Mouse (Mus musculus): ENCODE measurements around the gene Dnmbp. TPM values are rescaled to one million over a fixed set of nuclear protein-coding genes. Genes with fewer than 3 reads are reported as not detected.
A peak's percentile ranks its signal among the peaks of the same experiment; 100 is the strongest.

Dnmbp gene
- total RNA-seq, 1 experiment from 2014 or later: 14.0 TPM

DNA sequence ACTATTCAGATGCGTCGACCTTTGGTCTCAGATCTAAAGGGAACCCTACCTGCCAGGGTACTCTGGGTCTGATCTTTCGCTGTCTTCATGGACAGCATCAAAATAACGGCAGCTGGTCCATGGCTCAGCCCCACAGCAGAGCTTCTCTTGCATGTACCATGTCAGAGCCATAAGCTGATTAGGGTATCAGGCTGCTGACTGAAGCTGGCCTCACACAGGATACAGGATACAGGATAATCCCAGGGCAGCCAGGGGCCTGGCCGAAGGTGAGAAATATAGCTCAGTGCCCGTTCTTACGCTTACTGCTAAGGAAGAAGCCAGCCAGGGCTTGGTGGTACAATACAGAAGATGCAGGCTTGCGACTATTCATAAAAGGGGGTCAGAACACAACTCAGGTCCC, 4.6 kb upstream of the Dnmbp start:
- no peak for DNase-seq

DNA sequence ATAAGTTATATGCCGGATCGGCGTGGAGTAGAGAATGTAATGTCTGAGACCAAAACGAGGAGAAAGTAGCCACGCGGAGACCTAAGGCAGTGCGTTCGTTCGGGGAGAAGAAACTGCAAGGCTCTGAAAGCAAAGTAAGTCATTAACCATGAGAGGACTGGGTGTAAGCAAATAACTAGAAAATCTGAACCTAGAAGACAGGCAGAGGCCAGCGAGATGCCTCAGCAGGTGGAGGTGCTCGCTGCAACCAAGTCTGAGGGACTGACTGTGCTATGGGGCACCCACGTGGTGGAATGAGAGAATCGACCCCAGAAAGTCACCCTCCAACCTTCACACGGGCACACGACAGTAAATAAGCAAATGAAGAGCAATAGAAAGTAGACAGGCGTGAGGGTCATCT, 3.1 kb upstream of the Dnmbp start:
- DNase-seq: no peak

DNA sequence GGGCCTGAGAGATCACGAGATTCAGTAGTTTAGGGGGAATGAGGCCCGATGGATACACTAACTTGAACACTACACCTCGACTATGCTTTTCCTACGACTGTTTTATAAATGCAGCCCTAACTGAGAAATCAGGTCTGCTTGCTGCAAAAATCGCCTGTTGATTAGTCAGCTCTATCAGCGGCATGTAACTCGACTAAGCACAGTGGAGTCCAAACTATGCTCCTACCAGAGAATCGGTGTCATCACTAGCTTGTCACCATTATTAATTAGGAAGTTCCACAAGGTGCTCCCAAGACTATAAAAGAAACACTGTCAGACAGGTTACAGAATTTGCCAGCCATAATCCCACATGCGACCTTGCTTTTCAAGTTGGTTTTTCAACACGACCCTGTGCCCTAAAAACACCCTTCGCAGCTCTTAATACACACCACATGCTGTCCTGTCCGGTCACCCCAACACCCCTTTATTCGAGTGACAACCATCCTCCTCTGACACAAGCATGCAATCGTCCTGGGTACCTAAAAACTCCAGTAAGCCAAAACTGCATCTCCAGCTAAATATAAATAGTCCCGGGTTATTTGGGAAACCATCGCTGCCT, 721 bp downstream of the Dnmbp start:
- no peak for DNase-seq

DNA sequence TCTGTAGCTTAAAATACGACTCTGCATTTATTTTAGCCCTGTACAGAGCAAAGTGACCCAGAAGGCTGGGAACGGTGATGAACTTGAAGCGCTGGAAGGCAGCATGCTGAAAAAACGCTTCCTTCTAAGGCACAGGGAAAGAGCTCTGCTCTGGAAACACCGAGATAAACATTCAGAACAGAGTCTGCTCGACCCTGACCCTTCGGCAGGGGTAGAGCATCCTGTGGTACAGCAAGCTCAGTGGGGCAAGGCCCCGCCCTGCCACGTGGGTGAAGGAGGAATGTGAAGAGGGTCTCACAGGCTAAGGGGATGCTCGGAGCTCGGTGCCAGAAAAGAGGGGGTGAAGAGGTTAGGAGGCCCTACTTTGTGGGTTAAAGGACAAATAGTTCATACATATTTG, 1.6 kb downstream of the Dnmbp start:
- DNase-seq: no peak

DNA sequence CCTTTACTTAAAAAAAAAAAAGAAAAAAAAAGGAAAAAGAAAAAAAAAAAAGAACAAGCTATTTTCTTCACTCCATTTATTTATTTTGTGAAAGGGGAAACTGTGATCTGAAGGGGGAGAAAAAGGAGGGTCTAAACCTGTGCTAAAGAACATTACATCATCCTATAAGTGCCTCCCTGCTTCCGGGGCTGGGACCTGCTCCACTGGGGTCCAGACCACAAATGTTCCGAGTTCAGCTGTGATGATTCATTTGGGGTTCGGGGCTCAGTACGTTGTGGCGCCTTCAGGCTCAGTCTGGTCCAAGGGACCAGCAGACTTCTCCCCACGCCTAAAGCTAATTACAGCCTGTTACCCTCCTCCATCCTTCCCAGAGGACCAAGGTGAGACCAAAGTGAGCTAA, 9.1 kb downstream of the Dnmbp start:
- DNase-seq: no peak

DNA sequence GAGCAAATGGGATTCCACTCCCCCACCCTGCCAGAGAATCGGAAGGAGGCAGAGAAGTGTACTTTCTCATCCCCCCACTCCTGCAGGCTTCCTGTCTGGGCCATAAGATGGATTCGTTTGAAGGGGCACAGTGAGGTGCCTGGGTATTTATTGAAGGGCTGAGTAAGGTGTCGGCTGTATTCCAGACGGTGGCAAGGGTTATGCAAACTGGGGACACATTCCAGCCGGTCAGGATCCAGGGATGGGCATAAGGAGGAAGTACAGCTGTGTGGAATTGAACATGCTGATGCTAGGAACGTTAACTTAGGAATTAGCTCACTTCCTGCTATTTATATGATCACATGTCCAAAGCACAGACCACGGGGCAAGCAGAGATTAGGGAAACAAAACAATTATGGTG, 9.6 kb downstream of the Dnmbp start:
- no peak for DNase-seq

DNA sequence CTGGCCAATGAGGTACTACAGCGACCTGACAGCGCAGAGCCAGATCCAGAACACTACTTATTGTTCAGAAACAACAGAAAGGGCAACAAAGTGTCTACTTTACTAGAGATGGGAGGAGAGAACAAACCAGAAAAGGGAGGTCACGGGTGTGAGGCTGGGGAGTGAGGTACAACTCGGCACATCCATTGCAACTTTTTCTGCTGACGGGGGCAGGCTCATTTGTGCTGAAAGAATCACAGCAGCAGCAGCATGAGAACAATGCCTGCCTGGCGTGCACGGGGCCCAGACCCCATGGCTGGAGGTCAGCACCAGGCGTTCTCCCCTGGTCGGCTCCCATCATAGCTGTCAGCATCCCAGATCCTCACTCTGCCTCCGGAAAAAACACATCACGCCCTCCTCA, 10.1 kb downstream of the Dnmbp start:
- DNase-seq: no peak

DNA sequence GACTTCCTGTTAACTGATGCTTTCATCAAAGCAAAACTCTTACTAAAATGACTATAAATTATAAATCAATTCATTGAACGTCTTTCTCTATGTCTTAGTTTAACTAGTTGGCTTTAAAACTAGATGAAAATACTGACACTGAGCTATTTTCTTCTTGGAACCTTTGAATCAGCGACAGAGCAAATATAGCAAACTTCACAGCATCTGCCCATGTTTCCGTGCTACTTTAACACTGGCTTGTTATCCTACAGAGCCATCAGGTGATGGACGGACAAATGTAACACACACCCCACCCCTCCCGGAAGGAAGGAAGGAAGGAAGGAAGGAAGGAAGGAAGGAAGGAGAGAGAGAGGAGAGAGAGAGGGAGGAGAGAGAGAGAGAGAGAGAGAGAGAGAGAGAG, 12.0 kb downstream of the Dnmbp start:
- no peak for DNase-seq

DNA sequence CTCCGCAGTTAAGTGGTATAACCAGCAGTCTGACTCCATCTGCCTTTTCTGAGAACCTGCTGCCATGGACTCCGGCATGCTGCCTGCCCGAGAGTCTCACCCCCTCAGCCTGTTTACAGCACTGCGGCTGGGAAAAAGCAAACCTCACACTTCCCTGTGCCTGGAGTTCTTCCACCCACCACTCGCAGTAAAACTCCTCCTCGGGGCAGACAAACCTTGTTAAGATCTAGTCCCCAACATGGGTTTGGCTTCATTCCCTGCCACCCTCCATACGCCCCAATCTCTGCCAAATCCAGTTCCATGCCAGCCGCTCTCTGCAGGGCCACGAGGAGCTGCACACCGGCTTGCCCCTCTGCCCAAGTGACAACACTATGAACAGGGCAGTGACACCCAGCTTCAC, 12.9 kb downstream of the Dnmbp start:
- no peak for DNase-seq

DNA sequence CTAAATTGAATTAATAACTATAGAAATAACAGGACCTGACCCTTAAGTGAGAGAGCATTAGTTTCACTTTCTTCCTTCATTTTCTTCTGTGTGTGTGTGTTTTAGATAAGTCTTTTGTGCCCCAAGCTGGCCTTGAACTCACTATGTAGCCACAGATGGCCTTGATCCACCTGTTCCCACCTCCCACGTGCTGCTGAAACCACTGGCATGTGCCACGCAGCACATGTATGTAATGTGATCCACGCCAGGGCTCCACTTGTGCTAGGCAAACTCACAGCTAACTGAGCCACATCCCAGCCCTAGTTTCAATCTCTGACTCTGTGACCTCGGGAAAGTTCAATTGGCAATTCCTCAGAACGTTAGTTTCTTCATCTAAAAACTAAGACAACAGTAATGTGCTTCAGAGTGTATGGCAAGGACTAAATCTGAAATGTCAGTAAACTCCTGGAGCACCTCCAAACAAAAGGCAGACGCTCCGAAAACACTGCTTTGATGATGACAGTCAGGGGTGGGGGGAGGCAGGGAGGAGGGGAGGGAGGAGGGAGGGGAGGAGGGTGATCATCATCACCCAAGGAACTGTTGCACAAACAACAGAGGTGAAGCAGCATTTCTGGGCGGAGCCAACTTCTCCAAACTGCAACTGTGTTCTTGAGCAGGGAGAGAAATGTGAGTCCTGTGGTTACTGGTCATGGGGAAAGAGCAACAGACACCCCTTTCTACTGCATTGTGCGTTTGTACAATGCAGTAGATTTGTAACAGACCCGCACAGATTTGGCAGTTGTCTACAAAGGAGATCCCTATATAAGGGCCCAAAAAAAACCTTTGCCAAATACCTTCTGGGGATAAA, 13.6 kb downstream of the Dnmbp start:
- DNase-seq: peak; percentile 49

DNA sequence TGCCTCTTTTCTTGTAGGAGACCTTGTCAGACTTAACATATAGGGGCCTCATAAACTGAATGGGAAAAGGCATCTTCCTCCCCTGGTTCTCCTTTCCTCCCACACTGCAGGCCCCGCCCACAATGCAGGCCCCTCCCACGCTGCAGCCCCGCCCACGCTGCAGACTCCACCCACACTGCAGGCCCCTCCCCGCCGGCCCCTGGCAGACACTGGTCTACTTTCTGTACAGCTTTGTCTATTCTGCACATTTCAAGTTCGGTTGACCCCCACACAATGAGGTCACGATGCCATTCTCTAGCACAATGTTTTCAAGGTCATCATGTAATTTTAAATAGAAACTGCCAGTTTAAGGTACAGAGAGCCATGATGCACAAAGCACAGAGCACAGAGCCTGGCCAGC, 15.6 kb downstream of the Dnmbp start:
- peak; percentile 51 for DNase-seq

DNA sequence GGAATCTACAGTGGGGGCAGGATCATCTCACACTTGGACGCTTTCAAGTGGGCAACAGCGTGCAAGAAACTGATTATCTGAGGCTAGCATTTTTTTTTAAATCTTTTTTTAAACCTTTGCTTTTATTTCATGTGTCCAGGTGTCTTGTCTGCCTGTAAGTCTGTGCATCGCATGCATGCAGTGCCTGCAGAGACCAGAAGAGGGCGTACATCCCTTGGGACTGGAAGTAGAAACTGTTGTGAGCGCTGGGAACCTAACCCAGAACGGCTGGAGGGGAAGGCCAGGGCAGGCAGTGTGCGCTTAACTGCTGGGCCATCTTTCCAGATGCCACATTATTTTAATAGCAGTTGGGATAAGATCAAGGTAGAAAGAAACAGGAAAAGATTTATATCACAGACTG, 17.0 kb downstream of the Dnmbp start:
- no peak for DNase-seq

DNA sequence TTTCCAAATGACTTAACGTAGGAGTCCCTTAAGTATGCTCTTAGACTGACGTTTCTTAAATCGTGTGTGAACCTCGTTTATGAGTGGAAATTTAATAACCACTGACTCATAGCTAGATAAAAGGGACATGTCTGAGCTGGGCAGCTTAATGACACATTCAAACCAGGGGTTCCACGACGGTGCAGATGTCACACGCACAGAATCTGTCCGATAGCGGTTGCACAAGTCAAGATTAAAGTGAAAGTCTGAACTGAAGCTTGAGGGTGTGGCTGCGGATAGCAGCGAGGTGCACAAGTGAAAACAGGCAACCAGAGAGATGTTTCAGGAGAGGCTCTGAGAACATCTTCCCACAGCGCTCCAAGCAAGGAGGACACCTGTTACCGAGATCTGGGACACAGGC, 18.6 kb downstream of the Dnmbp start:
- no peak for DNase-seq

DNA sequence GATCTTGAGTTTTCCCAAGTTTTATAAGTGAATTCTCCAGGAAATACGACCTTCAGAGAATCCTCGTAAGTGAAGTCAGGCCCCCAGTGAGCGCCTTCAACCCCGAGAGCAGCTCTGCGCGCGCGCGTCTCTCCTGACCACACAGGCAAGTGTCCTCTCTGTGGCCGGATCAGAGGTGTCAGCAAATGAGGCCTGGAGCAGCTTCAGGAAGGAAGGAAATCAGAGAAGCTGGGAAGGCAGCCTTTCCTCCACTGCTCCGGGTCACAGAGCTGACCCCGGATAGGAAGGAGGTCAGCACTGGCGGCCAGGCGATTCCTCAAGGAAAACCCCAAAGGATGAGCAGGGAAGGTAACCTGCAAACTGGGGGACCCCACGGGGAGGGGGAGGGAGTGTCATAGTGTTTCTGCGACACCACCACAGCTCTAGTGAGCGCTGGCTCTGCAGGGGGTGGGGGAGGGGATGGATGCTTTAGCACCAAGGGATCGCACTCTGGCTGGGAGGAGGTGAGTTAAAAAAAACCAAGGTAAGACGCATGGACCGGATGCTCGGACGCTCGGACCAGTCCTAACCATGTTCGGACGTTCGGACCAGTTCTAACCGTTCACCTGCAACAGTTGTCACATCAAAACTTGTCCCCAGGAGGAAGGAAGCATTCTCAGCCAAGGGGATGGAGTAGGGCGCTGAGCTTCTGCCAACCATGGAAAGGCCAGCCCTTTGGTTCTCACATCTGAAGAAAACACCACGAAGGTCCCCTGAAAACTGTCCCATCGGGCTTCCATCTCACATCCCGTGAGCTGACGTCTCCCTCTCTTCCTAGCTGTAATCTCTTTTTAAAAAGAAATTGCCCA, 19.3 kb downstream of the Dnmbp start:
- peak; percentile 38 for DNase-seq

DNA sequence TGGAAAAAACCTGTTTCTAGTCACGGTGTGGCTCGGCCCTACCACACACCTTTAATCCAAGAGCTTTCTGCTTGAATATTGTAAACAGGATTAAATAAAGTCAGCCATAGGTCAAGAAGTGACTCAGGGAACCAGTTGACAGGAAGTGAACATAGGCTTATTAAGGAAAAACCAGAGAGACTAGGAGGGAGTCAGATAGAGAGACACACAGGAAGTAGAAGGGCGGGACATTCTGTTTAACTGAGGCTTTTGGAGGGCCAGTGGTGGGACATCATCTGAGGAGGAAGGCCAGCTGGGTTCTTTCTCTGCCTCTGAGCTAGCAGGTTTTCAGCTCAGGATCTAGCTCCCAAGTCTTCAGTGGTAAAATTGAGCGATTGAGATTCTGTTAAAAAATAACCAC, 20.1 kb downstream of the Dnmbp start:
- DNase-seq: no peak

DNA sequence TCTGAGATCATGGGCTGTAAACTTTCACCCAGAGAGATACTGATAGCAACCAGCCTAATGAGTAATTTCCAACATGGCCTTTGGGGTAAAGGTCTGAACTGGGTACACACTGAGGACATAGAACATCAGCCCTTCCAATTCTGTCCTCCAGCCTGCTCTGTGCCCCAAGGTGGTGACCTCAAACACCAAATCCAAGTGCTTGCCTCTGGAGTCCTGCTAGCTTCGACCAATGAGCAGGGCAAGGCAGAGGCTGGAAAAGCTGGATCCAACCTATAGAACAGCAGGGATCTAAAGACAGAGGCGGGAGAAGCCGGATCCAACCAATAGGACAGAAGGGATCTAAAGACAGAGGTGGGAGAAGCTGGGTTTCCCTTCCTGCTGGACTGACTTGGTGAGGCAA, 21.2 kb downstream of the Dnmbp start:
- no peak for DNase-seq

DNA sequence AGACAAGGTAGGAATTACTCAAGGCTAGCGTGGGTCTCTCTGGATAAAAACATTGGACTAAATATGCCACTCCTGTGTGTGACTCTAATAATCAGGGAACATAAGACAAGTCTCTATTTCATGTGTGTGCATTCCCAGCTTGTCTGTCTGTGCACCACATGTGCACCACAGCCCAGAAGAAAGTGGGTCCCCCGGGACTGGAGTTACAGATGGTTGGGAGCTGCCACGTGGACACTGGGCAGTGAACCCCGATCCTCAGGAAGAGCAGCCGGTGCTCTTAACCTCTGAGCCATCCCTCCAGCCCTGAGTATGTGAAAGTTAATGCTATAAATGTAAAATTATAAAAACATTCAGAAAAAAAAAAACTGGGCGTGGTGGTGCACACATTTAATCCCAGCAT, 22.2 kb downstream of the Dnmbp start:
- no peak for DNase-seq

DNA sequence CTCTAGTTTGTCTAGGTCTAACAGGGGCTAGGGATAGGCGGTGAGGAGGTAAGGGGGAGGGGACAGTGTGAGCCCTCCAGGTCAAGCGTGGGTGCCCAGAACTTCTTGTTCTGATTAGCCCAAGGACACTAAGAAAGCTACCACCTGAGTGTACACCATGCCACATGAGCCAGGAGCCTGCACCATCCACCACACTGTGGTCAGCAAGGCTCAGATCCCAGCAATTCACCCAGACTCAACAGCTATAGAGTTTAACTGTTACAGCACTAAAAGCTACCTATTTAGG, 22.6 kb downstream of the Dnmbp start:
- no peak for DNase-seq

DNA sequence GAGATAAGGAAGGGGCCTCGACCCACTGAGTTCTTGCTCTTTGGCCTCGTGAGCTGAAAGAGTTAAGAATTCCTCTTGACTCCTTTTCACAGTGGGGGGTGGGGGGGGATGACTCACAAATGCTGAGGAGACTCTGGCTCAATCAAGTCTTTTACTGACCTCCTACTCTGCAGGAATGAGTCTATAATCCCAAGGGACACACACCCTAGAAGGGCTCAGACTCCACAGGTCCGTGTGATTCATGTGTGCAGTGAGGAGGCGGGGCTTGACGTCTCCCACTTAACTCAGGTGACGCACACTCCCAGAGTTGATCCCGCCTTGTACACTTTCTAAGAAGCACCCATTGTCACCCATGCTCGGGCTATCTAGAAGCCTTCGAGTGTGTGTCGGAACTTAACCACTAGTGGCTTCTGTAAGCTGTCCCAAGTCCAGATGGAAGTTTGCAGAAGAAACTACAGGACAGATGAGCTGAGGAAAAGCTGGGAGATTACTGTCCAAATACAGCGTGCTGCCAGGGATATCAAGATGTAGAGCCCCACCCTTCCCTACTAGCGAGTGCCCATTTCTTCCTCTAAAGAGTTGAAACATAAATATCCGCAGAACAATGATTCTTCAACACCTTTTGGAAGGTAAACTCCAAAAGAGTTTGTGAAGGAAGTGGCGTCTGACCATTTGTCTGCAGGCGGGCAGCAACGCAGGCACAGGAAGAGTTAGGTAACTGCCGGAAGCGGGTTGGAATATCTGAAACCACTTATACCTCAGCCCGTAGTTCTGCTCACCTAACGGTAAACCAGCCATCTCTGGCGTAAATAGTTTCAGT, 23.2 kb downstream of the Dnmbp start:
- peak; percentile 58 for DNase-seq

DNA sequence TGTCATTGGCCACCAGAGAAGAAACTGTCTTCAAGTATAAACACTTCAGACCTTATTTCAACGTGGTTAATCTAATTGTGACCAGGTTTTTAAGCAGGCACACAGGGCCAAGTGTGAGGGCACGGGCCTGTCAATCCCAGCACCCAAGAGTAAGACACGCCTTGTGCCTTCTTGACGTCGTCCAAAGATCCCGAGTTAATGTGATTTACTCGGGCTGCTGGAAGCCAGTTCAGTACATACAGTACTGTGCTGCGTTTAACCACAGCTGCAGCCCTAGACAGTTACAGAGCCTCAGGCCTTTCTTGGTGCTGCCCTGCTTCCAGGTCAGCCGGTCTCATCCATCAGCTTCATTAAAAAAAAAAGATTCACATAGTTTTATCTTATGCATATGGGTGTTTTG, 24.6 kb downstream of the Dnmbp start:
- DNase-seq: no peak

DNA sequence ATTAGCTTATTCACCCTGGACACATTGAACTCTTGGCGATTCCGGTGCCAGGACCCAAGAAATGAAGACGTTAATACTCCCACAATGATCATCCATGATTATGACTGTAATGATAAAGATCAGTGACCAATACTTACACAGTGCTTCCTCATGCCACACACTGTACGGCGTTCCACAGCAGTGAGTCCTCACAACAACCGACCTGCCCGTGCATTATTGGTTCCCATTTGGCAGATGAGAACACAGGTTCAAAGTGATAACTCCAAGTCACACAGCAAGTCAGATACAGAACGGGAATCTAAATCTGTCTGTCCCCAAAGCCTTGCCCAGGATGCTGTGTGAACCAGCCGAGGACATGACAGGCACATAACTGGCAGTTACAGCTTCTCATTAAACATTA, 25.0 kb downstream of the Dnmbp start:
- DNase-seq: no peak

DNA sequence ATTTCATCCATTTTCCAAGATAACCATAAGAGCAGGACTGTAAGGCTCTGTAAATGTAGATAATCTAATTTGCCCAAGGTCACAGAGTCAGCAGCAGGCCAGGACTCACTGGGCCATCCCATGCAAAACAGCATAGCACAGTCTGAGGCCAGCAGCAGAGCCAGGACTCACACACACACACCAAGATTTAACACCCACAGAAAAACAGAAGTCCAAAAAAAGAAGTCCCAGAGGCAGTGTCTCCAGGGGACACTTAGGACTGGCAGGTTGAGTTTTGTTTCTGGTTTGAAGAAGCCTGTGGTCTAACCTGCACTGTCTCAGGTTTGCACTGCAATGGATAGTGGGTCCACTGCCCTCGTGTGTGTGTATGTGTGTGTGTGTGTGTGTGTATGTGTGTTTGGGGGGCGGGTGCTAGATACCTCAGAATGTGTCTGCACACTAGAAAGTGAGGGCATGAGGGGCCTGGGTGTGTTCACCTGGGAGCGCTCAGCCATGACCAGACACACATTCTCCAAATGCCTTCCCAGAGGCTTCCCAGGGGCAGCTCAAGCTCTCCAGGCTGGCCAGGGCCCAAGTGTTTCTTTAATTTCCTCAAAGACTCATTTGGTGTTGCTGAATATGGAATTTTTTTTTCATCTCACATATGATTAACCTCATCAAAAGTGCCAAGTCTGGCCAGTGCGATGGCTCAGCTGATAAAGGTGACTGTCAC, 27.1 kb downstream of the Dnmbp start:
- DNase-seq: no peak
